Mouse (Mus musculus): ENCODE results near the gene Zfp423.
A peak's percentile ranks its signal among the peaks of the same experiment; 100 is the strongest.
"Not testable (repeated sequence)": the region's sequence is repeated elsewhere in the genome, so short reads cannot be mapped to it uniquely, and the experiment has no call there.

The Zfp423 gene

GRCm38 (mm10) chr8:87904108-87904507 is 55.3 kb downstream of the Zfp423 start:
- DNase-seq (ENCODE audit: low spot score in 2 of 2), result no peak

GRCm38 (mm10) chr8:87895203-87896041 is 64.0 kb downstream of the Zfp423 start:
- no peak for DNase-seq (ENCODE audit: low spot score in 2 of 2)

DNA sequence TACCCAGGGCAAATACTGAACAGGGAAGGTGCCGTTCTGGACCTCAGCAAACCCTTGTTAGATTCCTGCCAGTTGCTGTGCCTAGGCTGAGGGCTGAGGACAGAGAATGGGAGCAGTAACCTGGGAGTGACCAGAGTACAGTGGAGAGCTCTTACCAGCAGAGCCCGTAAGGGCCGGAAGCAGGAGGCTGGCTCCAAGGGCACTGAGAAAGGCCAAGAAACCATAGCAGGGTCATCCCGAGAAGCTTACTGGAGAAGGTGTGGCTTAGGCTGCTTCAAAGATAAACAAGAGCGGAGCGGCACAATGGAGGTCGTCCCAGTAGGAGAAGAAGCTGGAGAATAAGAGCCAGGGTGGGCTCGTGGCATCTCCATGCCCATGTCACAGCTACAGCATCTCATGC is 65.1 kb downstream of the Zfp423 start:
- DNase-seq (ENCODE audit: low spot score in 2 of 2), result no peak

DNA sequence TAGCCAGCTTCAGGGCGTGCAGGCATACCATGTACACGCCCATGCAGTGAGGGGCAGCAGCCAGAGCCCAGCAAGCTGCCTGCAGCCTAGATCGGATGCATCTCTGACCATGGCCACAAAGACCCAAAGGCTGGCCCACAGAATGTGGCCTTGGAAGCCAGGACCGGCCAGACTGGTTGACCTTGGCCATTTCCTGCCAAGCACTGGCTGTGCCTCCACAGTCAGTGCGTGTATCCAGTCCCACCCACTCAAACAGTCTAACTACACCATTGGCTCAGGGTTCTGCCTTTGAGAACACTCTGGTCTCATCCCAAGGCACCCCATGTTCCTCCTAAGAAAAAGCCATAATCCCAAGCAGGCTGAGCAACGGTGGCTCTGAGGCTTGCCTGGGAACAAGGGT is 65.8 kb downstream of the Zfp423 start:
- no peak for DNase-seq (ENCODE audit: low spot score in 2 of 2)

- DNase-seq (ENCODE audit: low spot score in 2 of 2), result no peak
Measured at GRCm38 (mm10) chr8:87892891-87893290, 66.5 kb downstream of the Zfp423 start.

- no peak for DNase-seq (ENCODE audit: low spot score in 2 of 2)
Measured at GRCm38 (mm10) chr8:87891884-87892283, 67.5 kb downstream of the Zfp423 start.

DNA sequence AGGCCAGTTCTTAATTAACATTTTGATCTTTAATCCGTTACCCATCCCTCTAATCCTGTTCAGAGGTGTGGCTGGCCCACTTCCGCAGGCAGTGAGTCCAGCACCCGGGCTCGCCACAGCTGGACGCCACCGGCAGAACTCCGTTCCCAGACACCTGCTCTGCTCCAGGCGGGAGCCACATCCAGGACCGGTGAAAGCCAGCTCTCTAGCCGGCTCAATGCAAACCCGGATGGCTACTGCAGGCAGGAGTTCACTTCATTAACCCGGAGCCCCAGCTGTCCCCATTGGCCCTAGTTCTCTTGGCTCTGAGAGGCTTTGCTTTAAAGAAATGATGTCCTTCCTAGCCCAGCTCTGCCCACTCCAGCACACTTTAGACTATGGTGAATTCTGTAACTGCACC is 71.4 kb downstream of the Zfp423 start:
- peak in 1 of 2 experiments; percentile 35 for DNase-seq (ENCODE audit: low spot score in 2 of 2)

DNA sequence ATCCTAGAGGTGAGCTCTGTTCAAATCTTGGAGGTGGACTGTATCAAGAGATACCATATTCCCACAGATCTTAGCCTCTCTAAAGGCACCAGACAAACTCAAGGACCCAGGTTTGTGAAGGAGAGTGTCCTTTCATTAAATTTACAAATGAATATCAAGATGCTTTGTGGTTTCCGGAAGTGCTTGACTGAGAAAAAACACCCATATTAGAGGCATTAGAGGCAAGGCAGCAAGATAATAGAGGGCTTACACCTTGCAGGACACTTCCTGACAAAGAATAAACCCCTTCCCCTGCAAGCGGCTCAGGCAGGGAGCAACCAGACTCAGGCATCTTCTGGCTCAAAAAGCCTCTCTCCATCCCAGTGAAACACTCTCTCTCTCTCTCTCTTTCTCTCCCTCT is 78.3 kb downstream of the Zfp423 start:
- DNase-seq (ENCODE audit: low spot score in 2 of 2), result no peak

DNA sequence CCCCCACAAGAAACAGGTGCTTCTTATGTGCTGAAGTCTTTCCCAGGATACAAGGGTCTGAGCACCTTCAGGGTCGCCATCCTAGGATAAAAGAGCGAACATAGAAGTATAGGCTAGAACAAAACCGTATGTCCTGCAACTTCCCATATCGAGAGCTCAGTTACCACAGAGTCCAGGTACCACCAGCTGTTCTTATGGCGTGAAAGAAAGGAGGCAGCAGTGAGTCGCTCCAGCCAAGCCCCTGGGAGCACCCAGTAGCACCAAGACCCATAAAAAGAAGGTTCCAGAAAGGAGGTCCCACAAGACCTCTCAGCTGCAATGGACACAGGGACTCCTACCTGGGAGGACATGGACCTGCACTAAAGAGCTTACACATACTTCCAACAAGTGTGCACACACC is 83.5 kb downstream of the Zfp423 start:
- no peak for DNase-seq (ENCODE audit: low spot score in 2 of 2)

GRCm38 (mm10) chr8:87875452-87875851 is 83.9 kb downstream of the Zfp423 start:
- peak in 1 of 2 experiments; percentile 37 for DNase-seq (ENCODE audit: low spot score in 2 of 2)

DNA sequence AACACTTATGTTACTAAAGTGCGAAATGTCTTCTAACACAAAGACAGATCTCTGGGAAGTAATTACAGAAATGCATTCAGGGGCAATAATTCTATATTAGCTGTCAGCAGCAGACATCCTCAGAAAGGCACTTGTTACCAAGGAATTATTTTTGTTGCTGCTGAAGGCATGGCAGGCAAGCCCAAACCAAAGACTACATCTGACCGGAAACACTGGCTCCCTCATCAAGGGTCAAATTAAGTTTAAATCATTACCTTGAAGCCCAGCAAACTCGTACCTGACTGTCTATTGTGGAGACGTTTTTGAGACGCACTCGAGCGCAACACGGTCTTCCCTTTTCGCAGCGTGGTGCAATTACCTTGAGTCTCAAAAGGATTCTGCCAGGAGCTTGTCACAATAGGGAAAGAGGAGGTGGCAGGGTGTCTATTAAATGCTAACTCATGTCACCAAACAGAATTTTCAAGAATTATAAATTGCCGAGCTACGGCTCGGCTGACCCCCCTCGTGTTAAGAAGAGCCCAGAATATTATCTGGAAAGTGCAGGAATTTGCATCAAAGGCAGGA is 86.3 kb downstream of the Zfp423 start:
- DNase-seq (ENCODE audit: low spot score in 2 of 2), result no peak

DNA sequence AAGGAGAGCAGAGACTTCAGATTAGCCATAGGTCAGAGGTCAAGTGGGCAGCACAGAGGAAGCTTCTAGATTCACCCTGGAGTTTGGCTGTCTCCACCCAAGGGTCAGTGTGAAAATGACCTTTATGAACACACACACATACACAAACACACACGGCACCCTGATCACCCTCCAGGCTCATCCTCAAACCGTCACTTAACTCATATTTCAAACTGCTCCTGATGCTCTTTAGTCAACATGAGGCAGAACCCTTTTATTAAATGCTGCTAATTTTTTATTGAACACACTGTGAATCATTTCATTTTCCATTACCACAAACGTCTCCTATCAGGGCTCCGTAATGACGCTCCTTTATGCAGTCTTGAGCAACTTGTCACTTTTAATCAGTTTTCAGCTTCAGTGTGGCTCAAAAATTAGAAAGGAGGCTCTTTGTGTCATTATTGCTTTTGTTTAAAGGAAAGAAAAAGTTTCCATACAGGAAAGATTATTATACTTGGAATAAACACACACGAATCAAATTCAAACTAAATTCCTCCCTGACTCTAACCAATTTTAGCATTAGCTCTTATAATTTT is 87.0 kb downstream of the Zfp423 start:
- no peak for DNase-seq (ENCODE audit: low spot score in 2 of 2)

GRCm38 (mm10) chr8:87866586-87866985 is 92.8 kb downstream of the Zfp423 start:
- no peak for DNase-seq (ENCODE audit: low spot score in 2 of 2)

GRCm38 (mm10) chr8:87864236-87864635 is 95.2 kb downstream of the Zfp423 start:
- no peak for DNase-seq (ENCODE audit: low spot score in 2 of 2)

GRCm38 (mm10) chr8:87863128-87863527 is 96.3 kb downstream of the Zfp423 start:
- DNase-seq (ENCODE audit: low spot score in 2 of 2), result no peak

DNA sequence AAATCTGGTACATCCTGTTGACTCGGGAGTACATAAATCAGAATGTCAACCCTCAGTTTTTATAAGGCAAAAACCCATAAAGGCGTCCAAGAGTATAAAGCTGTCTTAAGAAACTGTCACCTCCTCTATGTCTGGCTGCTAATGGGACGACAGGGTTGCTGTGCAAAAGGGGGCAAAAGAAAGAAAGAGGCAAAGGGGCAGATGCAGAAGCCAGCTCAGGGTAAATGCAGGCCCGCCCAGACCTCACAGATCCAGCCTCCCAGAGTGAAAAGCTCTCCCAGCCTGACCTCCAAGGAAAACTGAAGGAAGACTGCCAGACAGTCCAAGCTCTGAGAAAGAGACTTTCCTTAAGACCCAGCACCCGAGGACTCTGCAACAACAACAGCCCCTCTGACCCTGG is 97.7 kb downstream of the Zfp423 start:
- no peak for DNase-seq (ENCODE audit: low spot score in 2 of 2)

GRCm38 (mm10) chr8:87860905-87861304 is 98.5 kb downstream of the Zfp423 start:
- DNase-seq (ENCODE audit: low spot score in 2 of 2), result no peak

DNA sequence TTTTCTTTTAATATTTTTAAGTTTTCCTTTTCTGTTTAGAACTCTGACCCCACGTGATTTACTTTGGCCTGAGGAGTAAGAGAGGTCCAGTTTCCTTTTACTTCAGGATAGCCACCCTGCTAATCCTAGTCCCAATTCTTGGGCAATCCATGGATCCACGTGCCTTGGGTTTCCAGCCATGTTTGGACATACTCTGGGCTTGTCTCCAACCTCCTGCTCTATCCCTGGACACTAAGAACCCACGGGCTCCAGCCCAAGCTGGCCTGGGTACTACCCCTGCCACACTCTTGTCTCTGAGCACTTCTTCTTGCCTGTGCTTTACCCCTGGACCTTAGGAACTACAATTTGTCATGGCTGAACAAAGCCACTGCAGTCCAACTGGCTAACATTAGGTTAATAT is 107.5 kb downstream of the Zfp423 start:
- no peak for DNase-seq (ENCODE audit: low spot score in 2 of 2)

DNA sequence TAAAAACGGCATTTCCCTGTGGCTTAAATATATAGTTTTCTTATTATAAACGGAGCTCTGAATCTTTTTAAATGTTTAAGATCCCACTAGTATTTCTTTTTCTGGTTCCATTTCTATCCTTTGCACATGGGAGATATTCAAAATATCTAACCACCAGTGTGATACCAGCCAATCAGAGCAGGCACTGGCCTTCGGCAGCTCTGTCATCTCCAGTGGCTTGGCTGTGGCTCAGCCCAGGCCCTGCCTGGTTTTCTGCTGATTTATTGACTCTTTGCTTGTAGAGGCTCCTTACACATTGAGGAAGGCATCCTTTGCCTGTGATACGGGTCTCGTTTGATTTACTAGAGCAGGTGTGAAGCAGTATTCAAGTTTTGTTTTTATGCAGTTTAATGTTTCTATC is 108.0 kb downstream of the Zfp423 start:
- no peak for DNase-seq (ENCODE audit: low spot score in 2 of 2)

DNA sequence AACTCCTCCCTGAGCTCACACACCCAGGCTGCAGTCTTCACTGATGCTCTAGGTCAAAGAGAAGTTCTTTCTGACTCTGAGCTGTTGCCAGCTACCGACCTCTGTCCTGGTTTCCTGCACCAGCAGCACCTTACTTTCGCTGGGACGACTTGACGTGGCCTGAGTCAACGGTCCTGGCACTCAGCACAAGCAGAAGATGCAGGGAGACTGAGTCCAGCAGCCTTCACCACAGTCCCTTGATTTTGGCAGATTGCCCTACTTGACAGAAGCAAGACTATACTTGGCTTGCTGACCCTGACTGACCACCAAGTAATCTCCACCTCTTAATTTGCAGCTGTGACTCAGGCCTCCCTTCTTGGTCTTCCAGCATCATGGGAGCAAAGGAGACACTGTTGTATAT is 110.6 kb downstream of the Zfp423 start:
- no peak for DNase-seq (ENCODE audit: low spot score in 2 of 2)

GRCm38 (mm10) chr8:87847796-87848195 is 111.6 kb downstream of the Zfp423 start:
- DNase-seq (ENCODE audit: low spot score in 2 of 2), result no peak

GRCm38 (mm10) chr8:87842096-87842495 is 117.3 kb downstream of the Zfp423 start:
- not testable (repeated sequence) for DNase-seq (ENCODE audit: low spot score in 2 of 2)

- no peak for DNase-seq (ENCODE audit: low spot score in 2 of 2)
Measured at GRCm38 (mm10) chr8:87837266-87837665, 122.1 kb downstream of the Zfp423 start.
